ENCODE assay signal across 17 mouse cellular contexts in the genomic region with DNA sequence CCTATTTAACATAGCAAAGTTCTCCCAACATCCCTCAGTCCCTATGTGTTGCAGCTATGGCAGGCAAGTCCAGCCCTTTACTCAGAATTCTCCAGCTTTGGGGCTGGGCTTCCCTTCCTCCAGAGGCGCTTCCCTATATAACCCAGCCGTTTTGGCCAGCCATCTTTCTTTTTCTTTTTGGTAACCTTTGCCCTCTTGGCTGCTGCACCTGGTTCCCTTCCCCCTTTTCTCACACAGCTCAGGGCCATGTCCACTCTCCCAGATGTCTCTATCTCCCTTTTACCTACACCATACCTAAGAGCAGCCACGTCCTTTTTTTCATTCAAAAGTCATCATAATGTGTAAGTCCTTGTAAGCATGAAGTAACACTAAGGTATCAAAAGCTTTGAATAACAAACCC. TPM values are rescaled to one million over a fixed set of nuclear protein-coding genes. Genes with fewer than 3 reads are reported as not detected.
A peak's percentile ranks its signal among the peaks of the same experiment; 100 is the strongest.
DNase-seq lines count a peak whose midpoint lies in the region; ATAC-seq and TF ChIP-seq lines count a peak whose summit lies in the region.
"Had no signal": no experiment of that assay in that cellular context is flagged by ENCODE, and none has a peak within 500 bp of the region (broad histone marks: within the 10 kb centered on the region; RNA-seq: fewer than 3 reads in every experiment).

No protein-coding gene starts in this region.

- H3K4me1 ChIP-seq in kidney, adult 2 months (ENCODE audit: control insufficient read depth, insufficient read depth, low read length), result peaks cover 14% of the 10 kb centered on the region
- H3K4me1 ChIP-seq in kidney, embryonic 16.5 days (ENCODE audit: insufficient read depth, low read length), result peaks cover 25% of the 10 kb centered on the region
- peaks cover 7% of the 10 kb centered on the region for H3K4me1 ChIP-seq in testis, adult 2 months (ENCODE audit: control insufficient read depth, insufficient read depth, low read length)
- peaks cover 7 to 10% of the 10 kb centered on the region in 2 experiments for H3K4me1 ChIP-seq in liver, embryonic 14.5 days (replicated peaks; ENCODE audit: control insufficient read depth in 2 of 2, insufficient read depth in 2 of 2, low read length in 1 of 2)

- DNase-seq in kidney, adult 2 months, result peak; percentile 21
- DNase-seq in testis, postnatal 10 days (ENCODE audit: low spot score), result no peak
- no peak for DNase-seq in liver, embryonic 14.5 days (ENCODE audit: low read depth in 3 of 3, low spot score in 3 of 3)
- no peak for DNase-seq in left cerebral cortex, adult 9 months (ENCODE audit: low spot score in 2 of 2)
- no peak for DNase-seq in cerebellum, postnatal 10 days
- DNase-seq: adrenal gland, adult 8-10 months; cerebellum, adult 11 months; cerebellum, adult 9-11 months; forebrain, postnatal 0 days; gastrocnemius, postnatal 14 days; heart, postnatal 14 days had no signal

- H3K36me3 ChIP-seq in kidney, adult 2 months (ENCODE audit: control insufficient read depth, insufficient read depth, low read length), result no peaks in the 10 kb centered on the region
- no peaks in the 10 kb centered on the region for H3K36me3 ChIP-seq in kidney, embryonic 16.5 days (ENCODE audit: insufficient read depth, low read length)
- H3K36me3 ChIP-seq in testis, adult 2 months (ENCODE audit: control insufficient read depth, insufficient read depth, low read length), result no peaks in the 10 kb centered on the region
- H3K36me3 ChIP-seq in liver, embryonic 14.5 days (replicated peaks; ENCODE audit: control insufficient read depth, insufficient read depth, low read depth), result no peaks in the 10 kb centered on the region
- H3K36me3 ChIP-seq: embryonic facial prominence, embryonic 10.5 days; hindbrain, embryonic 13.5 days had no signal

- no peak overlapping the region for H3K4me3 ChIP-seq in kidney, adult 2 months (ENCODE audit: insufficient read depth, low read depth, low read length)
- no peak overlapping the region for H3K4me3 ChIP-seq in kidney, embryonic 16.5 days (ENCODE audit: low read length)
- H3K4me3 ChIP-seq in testis, adult 2 months (ENCODE audit: control insufficient read depth, low read depth, low read length), result peak overlapping the region; percentile 36
- no peak overlapping the region for H3K4me3 ChIP-seq in liver, embryonic 14.5 days (ENCODE audit: insufficient read depth in 1 of 2, low read depth in 2 of 2, low read length in 2 of 2)

- H3K27ac ChIP-seq in kidney, adult 2 months (ENCODE audit: insufficient read depth, low read depth, low read length), result no peak overlapping the region
- no peak overlapping the region for H3K27ac ChIP-seq in kidney, embryonic 16.5 days (ENCODE audit: low read length)
- H3K27ac ChIP-seq in testis, adult 2 months (ENCODE audit: control insufficient read depth, insufficient read depth, low read depth, low read length), result no peak overlapping the region
- no peak overlapping the region for H3K27ac ChIP-seq in liver, embryonic 14.5 days
- H3K27ac ChIP-seq: forebrain, embryonic 13.5 days; hindbrain, embryonic 13.5 days; hindbrain, postnatal 0 days had no signal

- H3K27me3 ChIP-seq in kidney, adult 2 months (replicated peaks; ENCODE audit: control insufficient read depth, insufficient read depth, low read length), result no peaks in the 10 kb centered on the region
- no peaks in the 10 kb centered on the region for H3K27me3 ChIP-seq in kidney, embryonic 16.5 days (ENCODE audit: insufficient read depth, low read length)
- H3K27me3 ChIP-seq in testis, adult 2 months (ENCODE audit: control insufficient read depth, insufficient read depth, low read length), result no peaks in the 10 kb centered on the region
- H3K27me3 ChIP-seq in liver, embryonic 14.5 days (ENCODE audit: control insufficient read depth, insufficient read depth, low read length), result no peaks in the 10 kb centered on the region; the same call in 1 of the 2 replicates
- H3K27me3 ChIP-seq: forebrain, embryonic 13.5 days; hindbrain, embryonic 13.5 days had no signal

- no peak for TF ChIP-seq CTCF in kidney, adult 2 months (conservative IDR thresholded peaks at IDR 0.05; ENCODE audit: insufficient read depth, insufficient read length, low read depth, low read length)
- TF ChIP-seq CTCF in testis, adult 2 months (IDR thresholded peaks at IDR 0.05; ENCODE audit: control insufficient read depth, insufficient read depth, insufficient replicate concordance, low read depth, low read length), result no peak
- TF ChIP-seq CTCF in liver, embryonic 14.5 days (IDR thresholded peaks at IDR 0.05; ENCODE audit: low read depth), result no peak

- no peak for ATAC-seq in kidney, embryonic 16.5 days (ENCODE audit: low FRiP score, low TSS enrichment)
- ATAC-seq in liver, embryonic 14.5 days (ENCODE audit: insufficient read depth), result no peak
- ATAC-seq: forebrain, embryonic 13.5 days; forebrain, postnatal 0 days; hindbrain, postnatal 0 days had no signal

- TF ChIP-seq POLR2A in kidney, adult 2 months (IDR thresholded peaks at IDR 0.05; ENCODE audit: low read depth, low read length), result no peak
- TF ChIP-seq POLR2A in testis, adult 2 months (IDR thresholded peaks at IDR 0.05; ENCODE audit: control insufficient read depth, low read depth, low read length), result no peak

- H3K9ac ChIP-seq in kidney, embryonic 16.5 days (replicated peaks; ENCODE audit: low read length), result no peak overlapping the region
- no peak overlapping the region for H3K9ac ChIP-seq in liver, embryonic 14.5 days (replicated peaks)
- H3K9ac ChIP-seq: forebrain, postnatal 0 days had no signal

- no peak for TF ChIP-seq EP300 in liver, embryonic 14.5 days (IDR thresholded peaks at IDR 0.05; ENCODE audit: low read depth)

- no peaks in the 10 kb centered on the region for H3K9me3 ChIP-seq in kidney, embryonic 16.5 days (ENCODE audit: low read length)
- no peaks in the 10 kb centered on the region for H3K9me3 ChIP-seq in liver, embryonic 14.5 days (ENCODE audit: control insufficient read depth, low read length)
- H3K9me3 ChIP-seq: embryonic facial prominence, embryonic 10.5 days; forebrain, embryonic 13.5 days; hindbrain, embryonic 13.5 days had no signal

- no peak overlapping the region for H3K4me2 ChIP-seq in kidney, embryonic 16.5 days (replicated peaks; ENCODE audit: low read depth, low read length)
- peak overlapping the region; percentile 85 for H3K4me2 ChIP-seq in liver, embryonic 14.5 days (ENCODE audit: low read depth)

- WGBS in kidney, adult 2 months, result 62% methylated on average over 3 of the region's 3 CpGs
- 59% methylated on average over 3 of the region's 3 CpGs for WGBS in kidney, embryonic 16.5 days
- 62% methylated on average over 3 of the region's 3 CpGs for WGBS in liver, embryonic 14.5 days (ENCODE audit: insufficient replicate concordance)

RNA-seq across cellular contexts. Expression of gene Dnajc3, which starts 1.5 kb away (rescaled TPM):
- 30.9 and 32.7 TPM in 2 replicates for polyA plus RNA-seq in kidney, adult 2 months (2012; rRNA removed)
- polyA plus RNA-seq in kidney, embryonic 16.5 days (2015; fragmentation: Nextera tagmentation; extraction: Ambion mirVana), result 48.9 and 52.3 TPM in 2 replicates
- 10.9 and 14.9 TPM in 2 replicates for polyA plus RNA-seq in testis, adult 2 months (2012; rRNA removed)
- polyA plus RNA-seq in liver, embryonic 14.5 days (2012; rRNA removed), result 8.0 and 12.7 TPM in 2 replicates
- polyA plus RNA-seq in liver, embryonic 14.5 days (2014; fragmentation: Nextera tagmentation; extraction: Ambion mirVana), result 28.3 and 29.7 TPM in 2 replicates

RNA-seq across cellular contexts. Expression of gene Dzip1, which starts 11.0 kb away (rescaled TPM):
- 5.7 and 6.0 TPM in 2 replicates for polyA plus RNA-seq in kidney, adult 2 months (2012; rRNA removed)
- 15.8 and 18.6 TPM in 2 replicates for polyA plus RNA-seq in kidney, embryonic 16.5 days (2015; fragmentation: Nextera tagmentation; extraction: Ambion mirVana)
- polyA plus RNA-seq in testis, adult 2 months (2012; rRNA removed), result 72.9 and 82.4 TPM in 2 replicates
- 1.0 and 1.5 TPM in 2 replicates for polyA plus RNA-seq in liver, embryonic 14.5 days (2012; rRNA removed)
- polyA plus RNA-seq in liver, embryonic 14.5 days (2014; fragmentation: Nextera tagmentation; extraction: Ambion mirVana), result 1.4 and 1.9 TPM in 2 replicates
